Mouse (Mus musculus) midbrain, embryonic 16.5 days (tissue): Measurements from ENCODE around the gene Clec3a. TPM values are rescaled to one million over a fixed set of nuclear protein-coding genes. Genes with fewer than 3 reads are reported as not detected.
A peak's percentile ranks its signal among the peaks of the same experiment; 100 is the strongest.

Experiments
- ATAC-seq: fragments of 200-750 bp; cut with Nextera tagmentation; 2 replicates; pipeline ENCODE4 v1.8.0; 2017; ENCODE audit warnings: moderate TSS enrichment
- H3K27ac ChIP-seq: fragments of 300-500 bp; sonication (generic); 2 replicates; pipeline ENCODE4 v1.5.1; 2014; ENCODE audit warnings: mild to moderate bottlenecking, low read length, mixed read lengths
- H3K27me3 ChIP-seq: fragments of 300-500 bp; sonication (generic); 2 replicates; pipeline ENCODE4 v1.6.1; 2014; ENCODE audit warnings: low read depth, low read length, mixed read lengths; ENCODE audit not compliant: control insufficient read depth, insufficient read depth
- H3K36me3 ChIP-seq: fragments of 300-500 bp; sonication (generic); 2 replicates; pipeline ENCODE4 v1.6.1; 2014; ENCODE audit warnings: mild to moderate bottlenecking, low read length, moderate library complexity, mixed read lengths; ENCODE audit not compliant: control insufficient read depth, insufficient read depth
- H3K4me1 ChIP-seq: fragments of 300-500 bp; sonication (generic); 2 replicates; pipeline ENCODE4 v1.6.1; 2014; ENCODE audit warnings: mild to moderate bottlenecking, low read length, mixed read lengths; ENCODE audit not compliant: control insufficient read depth, insufficient read depth
- H3K4me2 ChIP-seq: fragments of 300-500 bp; sonication (generic); 2 replicates; pipeline ENCODE4 v1.6.1; 2014; ENCODE audit warnings: mild to moderate bottlenecking, low read length, mixed read lengths
- H3K4me3 ChIP-seq: fragments of 300-500 bp; sonication (generic); 2 replicates; pipeline ENCODE4 v1.5.1; 2014; ENCODE audit warnings: low read depth, mild to moderate bottlenecking, low read length, moderate library complexity, mixed read lengths
- H3K9ac ChIP-seq: fragments of 300-500 bp; sonication (generic); 2 replicates; pipeline ENCODE4 v1.6.1; 2014; ENCODE audit warnings: low read depth, low read length, mixed read lengths
- H3K9me3 ChIP-seq: fragments of 300-500 bp; sonication (generic); replicated peaks from 2 replicates; pipeline ENCODE4 v1.6.1; 2014; ENCODE audit warnings: mild to moderate bottlenecking, low read length, mixed read lengths; ENCODE audit not compliant: control insufficient read depth, poor library complexity, severe bottlenecking
- whole genome bisulfite sequencing: fragments of 180-500 bp; shearing (Covaris S2); extraction: QIAGEN DNeasy Blood & Tissue Kit; methylation state at CpG from one replicate; pipeline ENCODE4 v1.1.7; 2014; 5-methylcytosine and 5-hydroxymethylcytosine counted together
- polyA plus RNA-seq: library from polyadenylated mRNA; unstranded; fragments of >200 nt; fragmentation: Nextera tagmentation; extraction: Ambion mirVana; gene quantifications from 2 replicates; pipeline ENCODE4 v1.2.1, GENCODE M21; 2015

Gene Clec3a
- polyA plus RNA-seq, 1 experiment from 2014 or later: not detected

GRCm38 (mm10) chr8:114401679-114402078 is 16.2 kb upstream of the Clec3a start:
- 43% methylated on average over 7 of the region's 7 CpGs for WGBS
- Histone ChIP-seq H3K9me3 (no peaks in the 10 kb centered on the region), H3K9ac (no peak overlapping the region), H3K4me2 (no peak overlapping the region), H3K36me3 (no peaks in the 10 kb centered on the region), H3K4me1 (peaks cover 4% of the 10 kb centered on the region), H3K27ac (no peak overlapping the region), H3K27me3 (no peaks in the 10 kb centered on the region), H3K4me3 (no peak overlapping the region)
- ATAC-seq: no peak

GRCm38 (mm10) chr8:114411421-114411820 is 6.5 kb upstream of the Clec3a start:
- Histone ChIP-seq H3K9me3 (no peaks in the 10 kb centered on the region), H3K27ac (no peak overlapping the region), H3K9ac (no peak overlapping the region), H3K27me3 (no peaks in the 10 kb centered on the region), H3K36me3 (no peaks in the 10 kb centered on the region), H3K4me2 (no peak overlapping the region), H3K4me1 (no peaks in the 10 kb centered on the region), H3K4me3 (no peak overlapping the region)
- 77% methylated on average over 3 of the region's 3 CpGs for WGBS
- no peak for ATAC-seq

GRCm38 (mm10) chr8:114418486-114418885 is 600 bp downstream of the Clec3a start:
- Histone ChIP-seq H3K36me3 (no peaks in the 10 kb centered on the region), H3K9ac (no peak overlapping the region), H3K9me3 (no peaks in the 10 kb centered on the region), H3K27ac (no peak overlapping the region), H3K4me3 (no peak overlapping the region), H3K4me2 (no peak overlapping the region), H3K4me1 (no peaks in the 10 kb centered on the region), H3K27me3 (no peaks in the 10 kb centered on the region)
- no peak for ATAC-seq
- 51% methylated on average over 5 of the region's 5 CpGs for WGBS

GRCm38 (mm10) chr8:114418904-114419303 is 1.0 kb downstream of the Clec3a start:
- Histone ChIP-seq H3K4me3 (no peak overlapping the region), H3K4me2 (no peak overlapping the region), H3K27ac (no peak overlapping the region), H3K27me3 (no peaks in the 10 kb centered on the region), H3K9me3 (no peaks in the 10 kb centered on the region), H3K36me3 (no peaks in the 10 kb centered on the region), H3K9ac (no peak overlapping the region), H3K4me1 (no peaks in the 10 kb centered on the region)
- no peak for ATAC-seq
- WGBS: 80% methylated on average over 6 of the region's 6 CpGs

GRCm38 (mm10) chr8:114421544-114421943 is 3.7 kb downstream of the Clec3a start:
- ATAC-seq: no peak
- Histone ChIP-seq H3K9me3 (no peaks in the 10 kb centered on the region), H3K36me3 (no peaks in the 10 kb centered on the region), H3K27ac (no peak overlapping the region), H3K4me3 (no peak overlapping the region), H3K9ac (no peak overlapping the region), H3K27me3 (no peaks in the 10 kb centered on the region), H3K4me2 (no peak overlapping the region), H3K4me1 (no peaks in the 10 kb centered on the region)
- 85% methylated on average over 4 of the region's 4 CpGs for WGBS

- peaks cover 8% of the 10 kb centered on the region for H3K4me1 ChIP-seq
- no peaks in the 10 kb centered on the region for H3K27me3 ChIP-seq
- no peak overlapping the region for H3K27ac ChIP-seq
- H3K36me3 ChIP-seq: no peaks in the 10 kb centered on the region
- H3K4me3 ChIP-seq: no peak overlapping the region
- ATAC-seq: no peak
- H3K9ac ChIP-seq: no peak overlapping the region
- 10% methylated on average over 6 of the region's 6 CpGs for WGBS
- H3K9me3 ChIP-seq: no peaks in the 10 kb centered on the region
- H3K4me2 ChIP-seq: no peak overlapping the region
These were observed 20.4 kb downstream of the Clec3a start for GRCm38 (mm10) chr8:114438236-114438635.

- WGBS: under 1% methylated on average over 54 of the region's 54 CpGs
- Histone ChIP-seq H3K9me3 (no peaks in the 10 kb centered on the region), H3K27ac (peak within 1 kb of the TSS; percentile 80), H3K4me3 (peak within 1 kb of the TSS; percentile 67), H3K36me3 (no peaks in the 10 kb centered on the region), H3K4me1 (peaks cover 8% of the 10 kb centered on the region), H3K27me3 (no peaks in the 10 kb centered on the region), H3K4me2 (peak within 1 kb of the TSS; percentile 86), H3K9ac (peak within 1 kb of the TSS; percentile 73)
- ATAC-seq: peak; percentile 99
These were observed 21.7 kb downstream of the Clec3a start, which contains the start of gene Wwox for GRCm38 (mm10) chr8:114439334-114440204. TSS of gene Wwox (plus strand) at chr8:114439655.

GRCm38 (mm10) chr8:114440205-114440589 is 22.3 kb downstream of the Clec3a start:
- Histone ChIP-seq H3K4me2 (peak overlapping the region; percentile 86), H3K4me1 (peaks cover 8% of the 10 kb centered on the region), H3K27ac (peak overlapping the region; percentile 80), H3K27me3 (no peaks in the 10 kb centered on the region), H3K9me3 (no peaks in the 10 kb centered on the region), H3K36me3 (no peaks in the 10 kb centered on the region; the same call in 1 of the 2 replicates), H3K4me3 (peak overlapping the region; percentile 67), H3K9ac (peak overlapping the region; percentile 73)
- no peak for ATAC-seq
- 16% methylated on average over 5 of the region's 5 CpGs for WGBS

GRCm38 (mm10) chr8:114441616-114442015 is 23.7 kb downstream of the Clec3a start:
- peaks cover 8% of the 10 kb centered on the region for H3K4me1 ChIP-seq
- no peak overlapping the region for H3K4me3 ChIP-seq
- no peak overlapping the region for H3K27ac ChIP-seq
- 86% methylated on average over 4 of the region's 4 CpGs for WGBS
- H3K36me3 ChIP-seq: no peaks in the 10 kb centered on the region; the same call in 1 of the 2 replicates
- ATAC-seq: no peak
- H3K27me3 ChIP-seq: no peaks in the 10 kb centered on the region
- no peak overlapping the region for H3K4me2 ChIP-seq
- no peak overlapping the region for H3K9ac ChIP-seq
- no peaks in the 10 kb centered on the region for H3K9me3 ChIP-seq
